Mouse (Mus musculus) kidney, postnatal 0 days (tissue): Measurements from ENCODE around the gene Fndc3b. TPM values are rescaled to one million over a fixed set of nuclear protein-coding genes. Genes with fewer than 3 reads are reported as not detected.
"Not testable (repeated sequence)": the region's sequence is repeated elsewhere in the genome, so short reads cannot be mapped to it uniquely, and the experiment has no call there.

Experiments
- ATAC-seq: fragments of 200-750 bp; cut with Nextera tagmentation; replicated peaks from 2 replicates; pipeline ENCODE4 v1.8.0; 2017; ENCODE audit warnings: low read depth, moderate number of reproducible peaks, moderate TSS enrichment, moderate library complexity; ENCODE audit not compliant: low FRiP score
- DNase-seq: peaks from one replicate; pipeline ENCODE4 v3.0.0-alpha.2; 2016; ENCODE audit warnings: low spot score
- H3K27ac ChIP-seq: fragments of 300-500 bp; sonication (generic); 2 replicates; pipeline ENCODE4 v1.5.1; 2014; ENCODE audit warnings: mild to moderate bottlenecking
- H3K27me3 ChIP-seq: fragments of 300-500 bp; sonication (generic); 2 replicates; pipeline ENCODE4 v1.6.1; 2014; ENCODE audit warnings: low read length, mixed read lengths; ENCODE audit not compliant: insufficient read depth
- H3K36me3 ChIP-seq: fragments of 300-500 bp; sonication (generic); 2 replicates; pipeline ENCODE4 v1.6.1; 2014; ENCODE audit warnings: low read length, mixed read lengths; ENCODE audit not compliant: insufficient read depth
- H3K4me1 ChIP-seq: fragments of 300-500 bp; sonication (generic); replicated peaks from 2 replicates; pipeline ENCODE4 v1.6.1; 2014; ENCODE audit warnings: antibody characterized with exemption, low read length, mixed read lengths; ENCODE audit not compliant: insufficient read depth
- H3K4me2 ChIP-seq: fragments of 300-500 bp; sonication (generic); 2 replicates; pipeline ENCODE4 v1.6.1; 2014; ENCODE audit warnings: mild to moderate bottlenecking, low read length, moderate library complexity, mixed read lengths
- H3K4me3 ChIP-seq: fragments of 300-500 bp; sonication (generic); replicated peaks from 2 replicates; pipeline ENCODE4 v1.5.1; 2014; ENCODE audit warnings: low read depth, low read length
- H3K9ac ChIP-seq: fragments of 300-500 bp; sonication (generic); 2 replicates; pipeline ENCODE4 v1.6.1; 2014; ENCODE audit warnings: low read depth, low read length
- H3K9me3 ChIP-seq: fragments of 300-500 bp; sonication (generic); replicated peaks from 2 replicates; pipeline ENCODE4 v1.6.1; 2016; ENCODE audit warnings: low read length, inconsistent platforms, mixed read lengths
- CTCF ChIP-seq: IDR thresholded peaks from 2 replicates; pipeline ENCODE4 v1.5.1; 2016; ENCODE audit warnings: antibody characterized with exemption, low read depth, mild to moderate bottlenecking, moderate library complexity
- WGBS: fragments of 180-500 bp; shearing (Covaris S2); extraction: QIAGEN DNeasy Blood & Tissue Kit; methylation state at CpG from one replicate; pipeline ENCODE4 v1.1.7; 2014; 5-methylcytosine and 5-hydroxymethylcytosine counted together
- polyA plus RNA-seq: library from polyadenylated mRNA; unstranded; fragments of >200 nt; fragmentation: Nextera tagmentation; extraction: Ambion mirVana; gene quantifications from 2 replicates; pipeline ENCODE4 v1.2.1, GENCODE M21; 2015

The Fndc3b gene
- polyA plus RNA-seq, 1 experiment from 2014 or later, result 23.1 TPM

GRCm38 (mm10) chr3:27406440-27406839 is 304.7 kb downstream of the Fndc3b start:
- Histone ChIP-seq H3K4me3 (no peak overlapping the region), H3K27ac (no peak overlapping the region), H3K36me3 (no peaks in the 10 kb centered on the region), H3K4me1 (no peaks in the 10 kb centered on the region), H3K4me2 (no peak overlapping the region), H3K9me3 (no peaks in the 10 kb centered on the region), H3K27me3 (no peaks in the 10 kb centered on the region), H3K9ac (no peak overlapping the region)
- DNase-seq, result no peak
- ATAC-seq, result no peak
- WGBS, result 80% methylated on average over 3 of the region's 3 CpGs
- no peak for TF ChIP-seq CTCF

- whole genome bisulfite sequencing, result 96% methylated on average over 3 of the region's 3 CpGs
- ATAC-seq, H3K4me1 ChIP-seq, H3K36me3 ChIP-seq, H3K4me3 ChIP-seq, H3K9me3 ChIP-seq, H3K9ac ChIP-seq, H3K27me3 ChIP-seq, H3K4me2 ChIP-seq, H3K27ac ChIP-seq, DNase-seq: not testable (repeated sequence)
These were observed 310.1 kb downstream of the Fndc3b start for GRCm38 (mm10) chr3:27400996-27401395.

GRCm38 (mm10) chr3:27389923-27390322 is 321.2 kb downstream of the Fndc3b start:
- WGBS, result 48% methylated on average over 1 of the region's 1 CpGs
- Histone ChIP-seq H3K4me2 (no peak overlapping the region), H3K4me1 (no peaks in the 10 kb centered on the region), H3K27ac (no peak overlapping the region), H3K9me3 (no peaks in the 10 kb centered on the region), H3K9ac (no peak overlapping the region), H3K36me3 (no peaks in the 10 kb centered on the region), H3K4me3 (no peak overlapping the region), H3K27me3 (no peaks in the 10 kb centered on the region)
- no peak for TF ChIP-seq CTCF
- no peak for ATAC-seq
- no peak for DNase-seq

- H3K4me2 ChIP-seq, result no peak overlapping the region
- H3K9me3 ChIP-seq, result no peaks in the 10 kb centered on the region
- peak; percentile 42; the same call in 1 of the 2 replicates for TF ChIP-seq CTCF
- no peak overlapping the region for H3K9ac ChIP-seq
- H3K36me3 ChIP-seq, result no peaks in the 10 kb centered on the region
- no peaks in the 10 kb centered on the region for H3K27me3 ChIP-seq
- 61% methylated on average over 3 of the region's 3 CpGs for WGBS
- ATAC-seq (no peak), DNase-seq (no peak)
- no peak overlapping the region for H3K27ac ChIP-seq
- H3K4me1 ChIP-seq, result no peaks in the 10 kb centered on the region
- H3K4me3 ChIP-seq, result no peak overlapping the region
These were observed 326.3 kb downstream of the Fndc3b start for GRCm38 (mm10) chr3:27384836-27385235.

- 80% methylated on average over 4 of the region's 4 CpGs for WGBS
- TF ChIP-seq CTCF, result no peak
- DNase-seq, result no peak
- no peak for ATAC-seq
- Histone ChIP-seq H3K4me3 (no peak overlapping the region), H3K27me3 (peaks cover 11% of the 10 kb centered on the region; the same call in 1 of the 2 replicates), H3K4me1 (no peaks in the 10 kb centered on the region), H3K27ac (no peak overlapping the region), H3K9ac (no peak overlapping the region), H3K9me3 (no peaks in the 10 kb centered on the region), H3K36me3 (no peaks in the 10 kb centered on the region), H3K4me2 (no peak overlapping the region)
These were observed 333.2 kb downstream of the Fndc3b start for GRCm38 (mm10) chr3:27377935-27378334.

- 24% methylated on average over 9 of the region's 9 CpGs for WGBS
- TF ChIP-seq CTCF, result no peak
- H3K27ac ChIP-seq, result no peak overlapping the region
- no peak overlapping the region for H3K4me2 ChIP-seq
- DNase-seq (peak; percentile 38), ATAC-seq (no peak)
- peaks cover 43% of the 10 kb centered on the region for H3K27me3 ChIP-seq
- H3K36me3 ChIP-seq, result no peaks in the 10 kb centered on the region
- H3K9me3 ChIP-seq, result no peaks in the 10 kb centered on the region
- H3K9ac ChIP-seq, result no peak overlapping the region
- no peak overlapping the region for H3K4me3 ChIP-seq
- H3K4me1 ChIP-seq, result peaks cover 9% of the 10 kb centered on the region; the same call in 1 of the 2 replicates
These were observed 336.7 kb downstream of the Fndc3b start for GRCm38 (mm10) chr3:27374396-27374795.
